Mouse (Mus musculus) right cerebral cortex, postnatal 10 days (tissue): ENCODE results near the gene Tmeff2.
A peak's percentile ranks its signal among the peaks of the same experiment; 100 is the strongest.

Experiments used
- DNase-seq, 2 experiments: peaks; one replicate each; pipeline ENCODE4 v3.0.0; 2021; ENCODE audit warnings: low spot score in 2 of 2

The Tmeff2 gene

GRCm38 (mm10) chr1:50979358-50980081, 79.1 kb downstream of the Tmeff2 start:
- no peak for DNase-seq

- DNase-seq, result peak; percentile 49 to 68
These were observed 80.1 kb downstream of the Tmeff2 start for GRCm38 (mm10) chr1:50980591-50980990.

- no peak for DNase-seq
These were observed 80.8 kb downstream of the Tmeff2 start for GRCm38 (mm10) chr1:50981151-50981828.

GRCm38 (mm10) chr1:50990661-50991060, 90.2 kb downstream of the Tmeff2 start:
- DNase-seq, result no peak

GRCm38 (mm10) chr1:50994505-50994904, 94.1 kb downstream of the Tmeff2 start:
- no peak for DNase-seq

GRCm38 (mm10) chr1:50999793-51000192, 99.3 kb downstream of the Tmeff2 start:
- no peak for DNase-seq

GRCm38 (mm10) chr1:51008344-51008743, 107.9 kb downstream of the Tmeff2 start:
- no peak for DNase-seq

- no peak for DNase-seq
These were observed 139.8 kb downstream of the Tmeff2 start for GRCm38 (mm10) chr1:51040249-51040648.

- no peak for DNase-seq
These were observed 144.4 kb downstream of the Tmeff2 start for GRCm38 (mm10) chr1:51044810-51045209.

GRCm38 (mm10) chr1:51064549-51064948, 164.1 kb downstream of the Tmeff2 start:
- no peak for DNase-seq

- no peak for DNase-seq
These were observed 165.2 kb downstream of the Tmeff2 start for GRCm38 (mm10) chr1:51065652-51066051.

- no peak for DNase-seq
These were observed 168.4 kb downstream of the Tmeff2 start for GRCm38 (mm10) chr1:51068814-51069213.

GRCm38 (mm10) chr1:51069288-51069687, 168.8 kb downstream of the Tmeff2 start:
- DNase-seq, result no peak

GRCm38 (mm10) chr1:51074076-51074475, 173.6 kb downstream of the Tmeff2 start:
- DNase-seq, result no peak

- DNase-seq, result no peak
These were observed 175.6 kb downstream of the Tmeff2 start for GRCm38 (mm10) chr1:51075785-51076771.

- no peak for DNase-seq
These were observed 188.5 kb downstream of the Tmeff2 start for GRCm38 (mm10) chr1:51088921-51089320.

- DNase-seq, result no peak
These were observed 189.4 kb downstream of the Tmeff2 start for GRCm38 (mm10) chr1:51089803-51090202.

GRCm38 (mm10) chr1:51090212-51090761, 189.8 kb downstream of the Tmeff2 start:
- no peak for DNase-seq

GRCm38 (mm10) chr1:51094713-51095112, 194.3 kb downstream of the Tmeff2 start:
- DNase-seq, result no peak

- no peak for DNase-seq
These were observed 196.6 kb downstream of the Tmeff2 start for GRCm38 (mm10) chr1:51096848-51097598.

- DNase-seq, result no peak
These were observed 200.7 kb downstream of the Tmeff2 start for GRCm38 (mm10) chr1:51101034-51101590.
